In the genomic region with DNA sequence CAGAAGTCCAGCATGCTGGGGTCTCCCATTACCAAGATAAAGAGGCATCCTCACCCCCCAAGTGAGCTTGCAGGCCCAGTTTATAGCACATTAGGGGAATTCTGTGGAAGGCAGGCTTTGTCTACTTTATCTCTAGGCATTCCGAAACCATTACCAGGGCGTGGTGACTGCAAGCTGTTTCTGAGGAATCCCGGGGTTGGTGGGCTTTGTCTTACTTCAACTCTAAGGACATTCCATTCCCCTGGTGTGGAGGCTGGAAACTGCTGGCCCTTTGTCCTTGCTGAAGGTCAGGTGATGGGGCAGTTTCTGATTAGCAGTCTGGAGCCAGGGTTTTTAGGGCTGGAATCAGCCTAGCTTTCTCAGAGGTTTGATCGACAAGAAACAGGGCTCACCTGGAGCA, we compare ENCODE assay signal across 22 mouse cellular contexts. TPM values are rescaled to one million over a fixed set of nuclear protein-coding genes. Genes with fewer than 3 reads are reported as not detected.
A peak's percentile ranks its signal among the peaks of the same experiment; 100 is the strongest.
DNase-seq lines count a peak whose midpoint lies in the region; ATAC-seq and TF ChIP-seq lines count a peak whose summit lies in the region.
"Had no signal": no experiment of that assay in that cellular context is flagged by ENCODE, and none has a peak within 500 bp of the region (broad histone marks: within the 10 kb centered on the region; RNA-seq: fewer than 3 reads in every experiment).

No protein-coding gene starts in this region.

- H3K9ac ChIP-seq in lung, embryonic 16.5 days (ENCODE audit: low read length) = no peak overlapping the region
- peak overlapping the region; percentile 46; the same call in 1 of the 2 replicates for H3K9ac ChIP-seq in ES-Bruce4 (ENCODE audit: low read depth, poor library complexity, severe bottlenecking)
- peak overlapping the region; percentile 84 for H3K9ac ChIP-seq in ES-E14 (ENCODE audit: insufficient read depth, low read depth, low read length, poor library complexity, severe bottlenecking)
- H3K9ac ChIP-seq: embryonic facial prominence, embryonic 12.5 days; forebrain, embryonic 12.5 days; heart, embryonic 13.5 days; hindbrain, embryonic 12.5 days had no signal

- peak overlapping the region; percentile 27; the same call in 1 of the 2 replicates for H3K27ac ChIP-seq in lung, embryonic 16.5 days (ENCODE audit: low read length)
- H3K27ac ChIP-seq in ES-Bruce4 (ENCODE audit: insufficient read depth, low read length) (peak overlapping the region; percentile 98), ES-E14 (ENCODE audit: insufficient read depth, low read depth, low read length, poor library complexity, severe bottlenecking) (peak overlapping the region; percentile 100)
- H3K27ac ChIP-seq: embryonic facial prominence, embryonic 12.5 days; forebrain, embryonic 12.5 days; heart, embryonic 13.5 days; hindbrain, embryonic 12.5 days; hindbrain, postnatal 0 days had no signal

- no peak overlapping the region for H3K4me3 ChIP-seq in lung, embryonic 16.5 days (ENCODE audit: low read length)
- H3K4me3 ChIP-seq in lung, adult 2 months (replicated peaks; ENCODE audit: extremely low read depth, low read depth, low read length) = no peak overlapping the region
- H3K4me3 ChIP-seq in ES-Bruce4 (ENCODE audit: low read depth, low read length) = no peak overlapping the region
- peak overlapping the region; percentile 17 to 30 for H3K4me3 ChIP-seq in ES-E14 (ENCODE audit: insufficient read depth in 1 of 2, low read depth in 1 of 2, low read length in 2 of 2, poor library complexity in 1 of 2, severe bottlenecking in 1 of 2)
- H3K4me3 ChIP-seq: embryonic facial prominence, embryonic 12.5 days; forebrain, embryonic 12.5 days; heart, embryonic 13.5 days; hindbrain, embryonic 12.5 days had no signal

- WGBS in lung, embryonic 16.5 days = 66% methylated on average over 4 of the region's 4 CpGs
- WGBS in lung, adult 2 months = 84% methylated on average over 4 of the region's 4 CpGs

- TF ChIP-seq CTCF in lung, adult 2 months (IDR thresholded peaks at IDR 0.05; ENCODE audit: insufficient read depth, low read length) = no peak
- no peak for TF ChIP-seq CTCF in ES-Bruce4 (IDR thresholded peaks at IDR 0.05; ENCODE audit: low read depth, low read length)

- TF ChIP-seq EP300 in ES-Bruce4 (IDR thresholded peaks at IDR 0.05; ENCODE audit: insufficient read depth, low read depth, low read length) = peak; percentile 94

- in situ Hi-C loops in ES-E14 (cut with MboI; ENCODE audit: low sequenced_read_pairs in 2 of 2, unreplicated experiment in 2 of 2) = no loop called here

- no peak overlapping the region for H3K4me2 ChIP-seq in lung, embryonic 16.5 days (ENCODE audit: low read depth, low read length)
- H3K4me2 ChIP-seq: embryonic facial prominence, embryonic 12.5 days; forebrain, embryonic 12.5 days; heart, embryonic 13.5 days; hindbrain, embryonic 12.5 days had no signal

- no peaks in the 10 kb centered on the region for H3K36me3 ChIP-seq in lung, embryonic 16.5 days (ENCODE audit: control insufficient read depth, insufficient read depth, low read length)
- no peaks in the 10 kb centered on the region for H3K36me3 ChIP-seq in ES-Bruce4 (ENCODE audit: control insufficient read depth, insufficient read depth, low read length, poor library complexity, severe bottlenecking)
- H3K36me3 ChIP-seq in ES-E14 (ENCODE audit: control insufficient read depth, insufficient read depth, low read length, poor library complexity, severe bottlenecking) = no peaks in the 10 kb centered on the region
- H3K36me3 ChIP-seq: embryonic facial prominence, embryonic 12.5 days; forebrain, embryonic 12.5 days; heart, embryonic 13.5 days; hindbrain, embryonic 12.5 days had no signal

- no peak for TF ChIP-seq POLR2A in lung, adult 2 months (IDR thresholded peaks at IDR 0.05; ENCODE audit: borderline replicate concordance, extremely low read depth, low read depth, low read length)
- no peak for TF ChIP-seq POLR2A in ES-Bruce4 (IDR thresholded peaks at IDR 0.05; ENCODE audit: insufficient read depth, low read length)

- no peak for DNase-seq in lung, adult 2 months
- DNase-seq in ES-E14 (ENCODE audit: low read depth, low spot score) = peak; percentile 94
- DNase-seq in testis, postnatal 10 days (ENCODE audit: low spot score) = no peak
- no peak for DNase-seq in right cerebral cortex, postnatal 36 days (ENCODE audit: low spot score in 2 of 2)
- DNase-seq: adrenal gland, postnatal 14 days; cerebellum, adult 11-12 months; cerebellum, adult 9-10 months; cerebellum, postnatal 25 days; gastrocnemius, postnatal 10 days; heart, postnatal 4 days had no signal

- H3K27me3 ChIP-seq in lung, embryonic 16.5 days (ENCODE audit: control insufficient read depth, insufficient read depth, low read depth, low read length) = no peaks in the 10 kb centered on the region
- no peaks in the 10 kb centered on the region for H3K27me3 ChIP-seq in ES-Bruce4 (ENCODE audit: control insufficient read depth, insufficient read depth, low read length, poor library complexity, severe bottlenecking)
- H3K27me3 ChIP-seq: embryonic facial prominence, embryonic 12.5 days; forebrain, embryonic 12.5 days; hindbrain, embryonic 12.5 days had no signal

- H3K4me1 ChIP-seq in lung, embryonic 16.5 days (replicated peaks; ENCODE audit: control insufficient read depth, insufficient read depth, low read length) = 0 out of 2 replicates have a peak, but pooled peaks cover 2% of the 10 kb centered on the region
- no peaks in the 10 kb centered on the region for H3K4me1 ChIP-seq in lung, adult 2 months (ENCODE audit: control insufficient read depth, insufficient read depth, low read length)
- no peaks in the 10 kb centered on the region for H3K4me1 ChIP-seq in ES-Bruce4 (ENCODE audit: control insufficient read depth, insufficient read depth, low read length)
- peaks cover 11 to 18% of the 10 kb centered on the region in 2 experiments; a peak in 3 of 4 replicates for H3K4me1 ChIP-seq in ES-E14 (ENCODE audit: control insufficient read depth in 2 of 2, insufficient read depth in 2 of 2, low read length in 2 of 2, poor library complexity in 1 of 2)
- H3K4me1 ChIP-seq: embryonic facial prominence, embryonic 12.5 days; forebrain, embryonic 12.5 days; hindbrain, embryonic 12.5 days had no signal

- no peak for ATAC-seq in lung, embryonic 16.5 days (ENCODE audit: low read depth)
- ATAC-seq: activated CD4-positive, CD25-positive, alpha-beta regulatory T cell, adult 4 months had no signal

- H3K9me3 ChIP-seq in lung, embryonic 16.5 days (ENCODE audit: control insufficient read depth, low read length) = no peaks in the 10 kb centered on the region
- peaks cover 6% of the 10 kb centered on the region for H3K9me3 ChIP-seq in ES-Bruce4 (replicated peaks; ENCODE audit: control insufficient read depth, insufficient read depth, low read length, poor library complexity, severe bottlenecking)
- no peaks in the 10 kb centered on the region for H3K9me3 ChIP-seq in ES-E14 (ENCODE audit: control insufficient read depth, insufficient read depth, low read depth, low read length)
- H3K9me3 ChIP-seq: embryonic facial prominence, embryonic 12.5 days; forebrain, embryonic 12.5 days; heart, embryonic 13.5 days; hindbrain, embryonic 12.5 days had no signal

TF ChIP-seq in ES-E14, 5 proteins besides CTCF, POLR2A, EP300 and RAD21:
- peak; percentile 64; the same call in 1 of the 2 replicates for TF ChIP-seq CHD2 (IDR thresholded peaks at IDR 0.05; ENCODE audit: low read depth, low read length)
- TF ChIP-seq ZNF384 (IDR thresholded peaks at IDR 0.05; ENCODE audit: low read depth, low read length) = no peak
- TF ChIP-seq HCFC1 (IDR thresholded peaks at IDR 0.05; ENCODE audit: borderline replicate concordance, insufficient read depth, low read length) = no peak
- no peak for TF ChIP-seq ZC3H11A (IDR thresholded peaks at IDR 0.05; ENCODE audit: borderline replicate concordance, low read depth, low read length)
- peak; percentile 73 for TF ChIP-seq MAFK (IDR thresholded peaks at IDR 0.05; ENCODE audit: insufficient read depth, low read depth, low read length)

RNA-seq across cellular contexts. Expression of a gene that starts 36.0 kb away (rescaled TPM):
- polyA plus RNA-seq in lung, embryonic 16.5 days (2015; fragmentation: Nextera tagmentation; extraction: Ambion mirVana) = 45.3 and 48.7 TPM in 2 replicates
- 48.0 and 64.9 TPM in 2 replicates for polyA plus RNA-seq in lung, adult 2 months (2012; rRNA removed)
- polyA plus RNA-seq in ES-Bruce4 (2011; ENCODE audit: insufficient read depth, insufficient read length, low read depth, missing spikeins) = not detected in 2 replicates
- total RNA-seq in ES-E14 (2012; rRNA removed) = not detected in 2 replicates
- total RNA-seq: gastrocnemius, postnatal 10 days; gastrocnemius, postnatal 4 days; heart, adult 8-10 months had no signal
- polyA plus RNA-seq: activated CD4-positive, CD25-positive, alpha-beta regulatory T cell, adult 4 months; cortical plate, adult 2 months; frontal cortex, adult 2 months had no signal

Comparison
In these comparisons a context has a peak if more than half of its experiments do, and no peak if none do; other contexts are left out.
1. H3K27ac ChIP-seq: peak in every context shown above with its lines; median percentile 100 in ES-E14; 98 in ES-Bruce4; 27 in lung, embryonic 16.5 days.
2. H3K4me3 ChIP-seq: peak in ES-E14 (2 of 2); none in lung, embryonic 16.5 days (single experiment), lung, adult 2 months (single experiment) and ES-Bruce4 (single experiment).
3. RNA of a gene that starts 36.0 kb away (polyA plus RNA-seq): 48.0 to 64.9 TPM in lung, adult 2 months and 45.3 to 48.7 TPM in lung, embryonic 16.5 days; not detected in ES-Bruce4; every median in the first group is over 10 times any median in the second.